Mouse (Mus musculus) midbrain, postnatal 0 days (tissue): ENCODE results near the gene BC025446. TPM values are rescaled to one million over a fixed set of nuclear protein-coding genes. Genes with fewer than 3 reads are reported as not detected.
A peak's percentile ranks its signal among the peaks of the same experiment; 100 is the strongest.
"Not testable (repeated sequence)": the region's sequence is repeated elsewhere in the genome, so short reads cannot be mapped to it uniquely, and the experiment has no call there.

Experiments used
- ATAC-seq: fragments of 200-750 bp; cut with Nextera tagmentation; 2 replicates; pipeline ENCODE4 v1.8.0; 2017; ENCODE audit warnings: moderate number of reproducible peaks, mild to moderate bottlenecking, moderate TSS enrichment, moderate library complexity; ENCODE audit not compliant: low FRiP score
- DNase-seq: peaks from one replicate; pipeline ENCODE4 v3.0.0-alpha.2; 2015; ENCODE audit warnings: low spot score
- H3K27ac ChIP-seq: fragments of 300-500 bp; sonication (generic); 2 replicates; pipeline ENCODE4 v1.5.1; 2014; ENCODE audit warnings: low read depth, mild to moderate bottlenecking, low read length, mixed read lengths
- H3K27me3 ChIP-seq: fragments of 300-500 bp; sonication (generic); 2 replicates; pipeline ENCODE4 v1.6.1; 2014; ENCODE audit warnings: low read length, control low read depth, mixed read lengths; ENCODE audit not compliant: insufficient read depth
- H3K36me3 ChIP-seq: fragments of 300-500 bp; sonication (generic); 2 replicates; pipeline ENCODE4 v1.6.1; 2014; ENCODE audit warnings: low read length, control low read depth, mixed read lengths; ENCODE audit not compliant: insufficient read depth
- H3K4me1 ChIP-seq: fragments of 300-500 bp; sonication (generic); 2 replicates; pipeline ENCODE4 v1.6.1; 2014; ENCODE audit warnings: mild to moderate bottlenecking, control low read depth, antibody characterized with exemption, low read length, mixed read lengths; ENCODE audit not compliant: insufficient read depth
- H3K4me2 ChIP-seq: fragments of 300-500 bp; sonication (generic); 2 replicates; pipeline ENCODE4 v1.6.1; 2014; ENCODE audit warnings: low read depth, mild to moderate bottlenecking, low read length, mixed read lengths; ENCODE audit not compliant: poor library complexity, severe bottlenecking
- H3K4me3 ChIP-seq: fragments of 300-500 bp; sonication (generic); 2 replicates; pipeline ENCODE4 v1.5.1; 2014; ENCODE audit warnings: low read depth, mild to moderate bottlenecking, low read length, moderate library complexity
- H3K9ac ChIP-seq: fragments of 300-500 bp; sonication (generic); replicated peaks from 2 replicates; pipeline ENCODE4 v1.6.1; 2014; ENCODE audit warnings: mild to moderate bottlenecking, low read length, moderate library complexity, mixed read lengths; ENCODE audit not compliant: poor library complexity, severe bottlenecking
- H3K9me3 ChIP-seq: fragments of 300-500 bp; sonication (generic); 2 replicates; pipeline ENCODE4 v1.6.1; 2016; ENCODE audit warnings: low read length, control low read depth
- CTCF ChIP-seq: IDR thresholded peaks from 2 replicates; pipeline ENCODE4 v1.5.1; 2016; ENCODE audit warnings: antibody characterized with exemption, mild to moderate bottlenecking
- whole genome bisulfite sequencing: fragments of 180-500 bp; shearing (Covaris S2); extraction: QIAGEN DNeasy Blood & Tissue Kit; methylation state at CpG from one replicate; pipeline ENCODE4 v1.1.7; 2014; 5-methylcytosine and 5-hydroxymethylcytosine counted together
- polyA plus RNA-seq: library from polyadenylated mRNA; unstranded; fragments of >200 nt; fragmentation: Nextera tagmentation; extraction: Ambion mirVana; gene quantifications from 2 replicates; pipeline ENCODE4 v1.2.1, GENCODE M21; 2015
- total RNA-seq: library from RNA; depleted of rRNA; stranded (reverse); fragments of >200 nt; gene quantifications from 2 replicates; pipeline ENCODE4 v1.2.3, GENCODE M21; 2014; rRNA removed

The BC025446 gene
- not detected in 2 replicates for total RNA-seq
- polyA plus RNA-seq = not detected in 2 replicates

DNA sequence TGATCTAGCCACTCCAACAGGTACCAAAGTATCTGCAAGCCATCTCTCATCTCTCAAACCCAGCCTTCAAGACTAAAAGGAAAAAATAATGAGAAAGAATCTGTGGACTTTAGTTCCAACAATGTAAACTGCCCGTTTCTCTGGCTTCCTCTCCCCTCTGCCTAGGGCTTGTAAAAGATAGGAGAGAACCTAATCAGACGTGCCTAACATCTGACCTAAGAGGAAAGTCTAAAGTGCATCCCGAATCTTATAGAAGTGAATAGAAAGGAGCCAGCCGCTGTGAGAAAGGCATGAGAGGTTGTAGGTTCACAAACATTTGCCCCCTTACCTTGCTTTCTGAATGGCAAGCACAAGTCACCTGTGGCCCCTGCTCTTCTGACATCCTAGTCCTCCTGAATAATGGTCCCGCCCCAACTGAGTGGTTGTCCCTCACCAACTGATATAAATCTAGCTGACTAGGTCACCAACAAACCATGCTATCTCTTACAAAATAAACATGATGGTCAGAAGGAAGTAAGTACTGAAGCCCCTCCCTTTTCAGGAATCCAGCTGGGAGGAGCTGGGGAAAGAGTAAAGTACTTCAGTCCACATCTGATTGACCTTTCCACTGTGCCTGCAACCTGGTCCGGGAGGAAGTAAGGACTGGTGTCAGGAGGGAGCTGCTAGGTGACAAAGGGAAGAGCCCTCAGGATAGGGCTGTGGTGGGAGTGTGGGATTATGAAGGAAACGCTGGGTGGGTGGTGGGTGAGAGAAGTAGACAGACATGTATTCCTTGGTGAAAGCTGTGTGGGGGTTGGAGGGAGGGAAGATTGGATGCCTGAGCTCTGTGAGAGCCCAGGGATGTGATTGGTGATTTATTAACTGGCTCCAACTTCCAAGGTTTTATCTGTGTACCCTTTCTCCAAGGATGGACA is at the start of gene BC025446:
Gene BC025446, plus strand, starts transcription at position 599 of the 914 bp plus-strand sequence.
- Histone ChIP-seq H3K4me1 (no peaks in the 10 kb centered on the region), H3K27ac (no peak within 1 kb of the TSS), H3K9ac (no peak within 1 kb of the TSS), H3K36me3 (no peaks in the 10 kb centered on the region), H3K4me3 (no peak within 1 kb of the TSS), H3K4me2 (no peak within 1 kb of the TSS), H3K9me3 (no peaks in the 10 kb centered on the region), H3K27me3 (no peaks in the 10 kb centered on the region)
- WGBS = 85% methylated on average over 7 of the region's 7 CpGs
- no peak for DNase-seq
- ATAC-seq = no peak
- TF ChIP-seq CTCF = no peak

DNA sequence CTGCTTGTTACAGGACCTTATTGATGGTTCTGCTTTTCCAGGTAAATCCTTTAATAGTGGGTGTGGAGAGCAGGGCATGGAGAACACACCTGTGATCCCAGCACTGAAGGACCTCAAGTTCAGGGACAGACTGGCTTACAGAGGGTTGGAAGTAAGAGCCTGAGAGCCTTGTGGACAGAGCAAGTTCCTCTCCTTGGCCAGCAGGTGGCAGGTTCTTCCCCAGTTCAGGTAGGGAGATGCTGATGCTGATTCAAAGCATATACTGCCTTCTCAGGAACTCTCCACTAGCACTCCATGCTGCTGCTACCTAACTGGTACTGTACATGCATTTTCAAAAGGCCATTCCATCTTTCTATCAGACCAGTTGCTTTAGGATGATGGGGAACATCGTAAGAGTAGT is 40.7 kb upstream of the BC025446 start:
- H3K36me3 ChIP-seq = no peaks in the 10 kb centered on the region
- H3K4me1 ChIP-seq = no peaks in the 10 kb centered on the region
- H3K4me3 ChIP-seq = no peak overlapping the region
- no peaks in the 10 kb centered on the region for H3K27me3 ChIP-seq
- ATAC-seq (no peak), DNase-seq (peak; percentile 48)
- no peak overlapping the region for H3K4me2 ChIP-seq
- H3K9ac ChIP-seq = no peak overlapping the region
- no peak overlapping the region for H3K27ac ChIP-seq
- WGBS = 55% methylated on average over 1 of the region's 1 CpGs
- no peaks in the 10 kb centered on the region for H3K9me3 ChIP-seq
- TF ChIP-seq CTCF = peak; percentile 67

GRCm38 (mm10) chr15:75186291-75186690 is 29.9 kb upstream of the BC025446 start:
- TF ChIP-seq CTCF = no peak
- no peaks in the 10 kb centered on the region for H3K36me3 ChIP-seq
- no peaks in the 10 kb centered on the region for H3K9me3 ChIP-seq

GRCm38 (mm10) chr15:75189116-75189515 is 27.1 kb upstream of the BC025446 start:
- H3K27me3 ChIP-seq = no peaks in the 10 kb centered on the region
- H3K36me3 ChIP-seq = no peaks in the 10 kb centered on the region
- TF ChIP-seq CTCF = peak; percentile 74
- no peak overlapping the region for H3K9ac ChIP-seq
- 65% methylated on average over 2 of the region's 2 CpGs for WGBS
- no peak overlapping the region for H3K27ac ChIP-seq
- no peak overlapping the region for H3K4me3 ChIP-seq
- no peak for ATAC-seq
- no peaks in the 10 kb centered on the region for H3K4me1 ChIP-seq
- peak; percentile 38 for DNase-seq
- no peak overlapping the region for H3K4me2 ChIP-seq
- H3K9me3 ChIP-seq = no peaks in the 10 kb centered on the region

More at GRCm38 (mm10) chr15:75186291-75186690, 29.9 kb upstream of the BC025446 start:
- H3K27me3 ChIP-seq = no peaks in the 10 kb centered on the region
- no peak for DNase-seq
- no peak overlapping the region for H3K4me3 ChIP-seq
- ATAC-seq = no peak
- H3K27ac ChIP-seq = no peak overlapping the region
- no peak overlapping the region for H3K9ac ChIP-seq
- 40% methylated on average over 2 of the region's 2 CpGs for WGBS
- no peaks in the 10 kb centered on the region for H3K4me1 ChIP-seq
- H3K4me2 ChIP-seq = no peak overlapping the region

DNA sequence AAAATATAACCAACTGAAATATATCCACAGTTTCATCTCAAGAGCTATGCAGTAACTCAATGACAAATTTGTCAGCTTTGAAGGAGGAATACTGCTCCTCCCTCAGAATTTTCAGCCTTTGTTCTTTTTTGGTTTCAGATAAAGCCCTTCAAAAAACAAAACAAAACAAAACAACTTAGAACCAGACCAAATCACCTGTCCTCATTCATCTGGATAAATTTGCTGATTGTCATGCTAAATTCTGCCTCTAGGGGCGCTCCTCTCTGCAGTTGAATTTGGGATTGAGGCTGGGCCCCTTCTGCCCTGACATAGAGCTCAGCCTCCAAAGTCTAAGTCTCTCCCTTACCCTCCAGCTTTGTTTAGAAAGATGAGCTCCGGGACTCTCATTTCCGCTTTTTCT is 25.6 kb upstream of the BC025446 start:
- peak; percentile 57 for TF ChIP-seq CTCF
- H3K9me3 ChIP-seq, H3K9ac ChIP-seq, H3K4me3 ChIP-seq, H3K4me2 ChIP-seq, H3K36me3 ChIP-seq, DNase-seq, ATAC-seq, H3K27ac ChIP-seq, H3K27me3 ChIP-seq, H3K4me1 ChIP-seq: not testable (repeated sequence)
- WGBS = 0% methylated on average over 1 of the region's 3 CpGs

DNA sequence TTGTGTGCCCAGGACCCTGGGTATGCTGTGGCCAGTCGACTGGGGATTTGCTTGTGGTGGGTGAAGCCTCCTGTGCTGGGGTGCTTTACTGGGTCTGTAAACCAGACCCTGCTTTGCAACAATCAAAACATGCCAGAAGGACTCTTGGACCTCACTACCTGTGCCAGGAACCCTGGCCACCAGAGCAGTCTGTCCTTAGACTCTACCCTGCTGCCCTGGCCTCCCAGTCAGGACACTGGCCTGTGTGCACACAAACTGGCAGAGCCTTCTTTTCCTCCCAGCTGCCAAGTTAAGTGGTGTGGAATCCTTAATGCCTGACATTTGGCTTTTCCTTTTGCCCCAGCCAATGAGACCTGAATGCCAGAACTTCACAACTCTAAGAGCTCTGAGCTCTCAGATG is 655 bp downstream of the BC025446 start:
- Histone ChIP-seq H3K4me3 (no peak overlapping the region), H3K36me3 (no peaks in the 10 kb centered on the region), H3K9ac (no peak overlapping the region), H3K27me3 (no peaks in the 10 kb centered on the region), H3K9me3 (no peaks in the 10 kb centered on the region), H3K4me1 (no peaks in the 10 kb centered on the region), H3K27ac (no peak overlapping the region), H3K4me2 (no peak overlapping the region)
- ATAC-seq (no peak), DNase-seq (no peak)
- 75% methylated on average over 1 of the region's 1 CpGs for WGBS
- no peak for TF ChIP-seq CTCF
